Mouse (Mus musculus): ENCODE data around the gene Tgm2. TPM values are rescaled to one million over a fixed set of nuclear protein-coding genes. Genes with fewer than 3 reads are reported as not detected.

Tgm2 gene
- polyA plus RNA-seq, 1 experiment: 5.6 TPM

- peaks cover 36% of the 10 kb centered on the region for H3K4me1 ChIP-seq
- H3K4me3 ChIP-seq (replicated peaks): no peak overlapping the region
- no peaks in the 10 kb centered on the region for H3K36me3 ChIP-seq (replicated peaks; ENCODE audit: low read length)
- peaks cover 5% of the 10 kb centered on the region; the same call in 1 of the 2 replicates for H3K9me3 ChIP-seq
- TF ChIP-seq FLI1 (IDR thresholded peaks at IDR 0.05; ENCODE audit: low read length): no peak
- no peak for TF ChIP-seq GATA1 (IDR thresholded peaks at IDR 0.05; ENCODE audit: borderline replicate concordance, low read length)
- peaks cover 76% of the 10 kb centered on the region for H3K27me3 ChIP-seq (replicated peaks)
Measured at GRCm38 (mm10) chr2:158106947-158107587, 39.2 kb downstream of the Tgm2 start.

DNA sequence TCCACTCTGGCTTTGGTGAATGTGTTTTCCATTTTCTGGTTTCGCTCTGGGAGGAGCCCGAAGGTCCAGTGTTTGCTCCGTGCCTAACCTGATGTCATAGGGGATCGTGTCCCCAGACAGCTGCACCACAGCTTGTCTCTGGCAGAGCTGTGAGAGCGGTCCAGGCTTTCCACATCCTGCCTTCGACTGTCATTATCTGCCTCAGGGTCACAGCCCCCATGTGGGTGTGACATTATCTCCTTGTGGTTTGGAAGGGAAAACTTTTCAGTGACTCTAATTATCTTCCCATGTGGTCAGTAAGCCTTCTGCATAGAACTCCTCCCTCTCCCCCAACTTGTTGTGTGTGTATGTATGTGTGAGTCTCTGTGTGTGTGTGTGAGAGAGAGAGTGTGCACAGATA, 40.6 kb downstream of the Tgm2 start:
- Histone ChIP-seq H3K36me3 (replicated peaks; ENCODE audit: low read length) (no peaks in the 10 kb centered on the region), H3K4me3 (replicated peaks) (peak overlapping the region; percentile 62), H3K4me1 (peaks cover 36% of the 10 kb centered on the region), H3K27me3 (replicated peaks) (peaks cover 72% of the 10 kb centered on the region), H3K9me3 (peaks cover 5% of the 10 kb centered on the region; the same call in 1 of the 2 replicates)
- TF ChIP-seq FLI1 (IDR thresholded peaks at IDR 0.05; ENCODE audit: low read length) (no peak), GATA1 (IDR thresholded peaks at IDR 0.05; ENCODE audit: borderline replicate concordance, low read length) (no peak)

- Histone ChIP-seq H3K4me3 (replicated peaks) (no peak overlapping the region), H3K36me3 (replicated peaks; ENCODE audit: low read length) (no peaks in the 10 kb centered on the region), H3K9me3 (peaks cover 5% of the 10 kb centered on the region; the same call in 1 of the 2 replicates), H3K4me1 (peaks cover 36% of the 10 kb centered on the region), H3K27me3 (replicated peaks) (peaks cover 79% of the 10 kb centered on the region)
- TF ChIP-seq GATA1 (IDR thresholded peaks at IDR 0.05; ENCODE audit: borderline replicate concordance, low read length): no peak
- no peak for TF ChIP-seq FLI1 (IDR thresholded peaks at IDR 0.05; ENCODE audit: low read length)
Measured at GRCm38 (mm10) chr2:158104966-158105365, 41.3 kb downstream of the Tgm2 start.

DNA sequence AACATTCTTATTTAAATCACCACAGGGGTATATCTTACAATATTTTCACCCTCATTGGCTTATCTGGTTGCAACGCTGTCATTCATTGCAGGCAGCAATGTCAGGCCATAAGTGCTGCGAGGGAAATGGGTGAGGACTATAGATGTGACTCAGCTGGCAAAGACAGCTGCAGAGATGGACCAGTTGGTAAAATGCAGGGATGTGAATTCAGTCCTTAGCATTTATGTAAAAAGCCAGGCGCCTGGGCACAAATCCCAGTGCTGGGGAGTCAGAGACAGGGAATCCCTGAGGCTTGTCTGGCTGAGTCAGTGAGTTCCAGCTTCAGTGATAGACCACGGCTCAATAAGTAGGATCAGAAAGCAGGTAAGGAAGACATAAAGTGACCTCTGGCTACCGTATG, 44.5 kb downstream of the Tgm2 start:
- TF ChIP-seq GATA1 (IDR thresholded peaks at IDR 0.05; ENCODE audit: borderline replicate concordance, low read length) (no peak), FLI1 (IDR thresholded peaks at IDR 0.05; ENCODE audit: low read length) (no peak)
- H3K9me3 ChIP-seq: peaks cover 5% of the 10 kb centered on the region; the same call in 1 of the 2 replicates
- no peaks in the 10 kb centered on the region for H3K36me3 ChIP-seq (replicated peaks; ENCODE audit: low read length)
- peaks cover 90% of the 10 kb centered on the region for H3K27me3 ChIP-seq (replicated peaks)
- peaks cover 9% of the 10 kb centered on the region for H3K4me1 ChIP-seq
- H3K4me3 ChIP-seq (replicated peaks): no peak overlapping the region

DNA sequence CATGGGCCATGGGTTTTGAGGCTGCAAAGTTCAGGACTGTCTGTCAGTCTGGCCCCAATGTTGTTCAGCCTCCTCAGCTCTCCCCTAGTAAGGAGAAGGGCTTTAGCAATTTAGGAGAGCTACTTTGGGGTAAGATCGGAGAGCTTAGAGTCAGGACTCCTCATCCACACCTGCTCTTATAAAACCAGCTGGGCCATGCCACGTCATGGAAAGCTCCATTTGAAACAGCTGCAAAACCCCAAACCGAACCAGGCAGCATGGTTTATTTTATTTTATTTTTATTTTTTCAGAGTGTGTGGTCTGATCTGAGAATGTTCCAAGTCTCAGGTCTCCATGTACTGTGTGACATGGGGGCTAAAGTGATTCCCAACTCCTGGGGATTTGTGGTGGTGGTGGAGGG, 46.7 kb downstream of the Tgm2 start:
- Histone ChIP-seq H3K4me3 (replicated peaks) (no peak overlapping the region), H3K9me3 (no peaks in the 10 kb centered on the region)
- TF ChIP-seq GATA1 (IDR thresholded peaks at IDR 0.05; ENCODE audit: borderline replicate concordance, low read length) (no peak), FLI1 (IDR thresholded peaks at IDR 0.05; ENCODE audit: low read length) (no peak)

GRCm38 (mm10) chr2:158098730-158099129, 47.5 kb downstream of the Tgm2 start:
- no peaks in the 10 kb centered on the region for H3K9me3 ChIP-seq
- H3K4me1 ChIP-seq: peaks cover 3% of the 10 kb centered on the region; the same call in 1 of the 2 replicates
- no peak for TF ChIP-seq FLI1 (IDR thresholded peaks at IDR 0.05; ENCODE audit: low read length)
- TF ChIP-seq GATA1 (IDR thresholded peaks at IDR 0.05; ENCODE audit: borderline replicate concordance, low read length): no peak
- no peak overlapping the region for H3K4me3 ChIP-seq (replicated peaks)
- peaks cover 88% of the 10 kb centered on the region for H3K27me3 ChIP-seq (replicated peaks)
- H3K36me3 ChIP-seq (replicated peaks; ENCODE audit: low read length): no peaks in the 10 kb centered on the region

More for the DNA sequence above, 46.7 kb downstream of the Tgm2 start:
- no peaks in the 10 kb centered on the region for H3K4me1 ChIP-seq
- no peaks in the 10 kb centered on the region for H3K36me3 ChIP-seq (replicated peaks; ENCODE audit: low read length)
- H3K27me3 ChIP-seq (replicated peaks): peaks cover 88% of the 10 kb centered on the region

GRCm38 (mm10) chr2:158097071-158097470, 49.2 kb downstream of the Tgm2 start:
- Histone ChIP-seq H3K9me3 (no peaks in the 10 kb centered on the region), H3K4me1 (peaks cover 15% of the 10 kb centered on the region), H3K36me3 (replicated peaks; ENCODE audit: low read length) (no peaks in the 10 kb centered on the region), H3K4me3 (replicated peaks) (no peak overlapping the region), H3K27me3 (replicated peaks) (peaks cover 77% of the 10 kb centered on the region)
- TF ChIP-seq GATA1 (IDR thresholded peaks at IDR 0.05; ENCODE audit: borderline replicate concordance, low read length): no peak
- TF ChIP-seq FLI1 (IDR thresholded peaks at IDR 0.05; ENCODE audit: low read length): no peak

DNA sequence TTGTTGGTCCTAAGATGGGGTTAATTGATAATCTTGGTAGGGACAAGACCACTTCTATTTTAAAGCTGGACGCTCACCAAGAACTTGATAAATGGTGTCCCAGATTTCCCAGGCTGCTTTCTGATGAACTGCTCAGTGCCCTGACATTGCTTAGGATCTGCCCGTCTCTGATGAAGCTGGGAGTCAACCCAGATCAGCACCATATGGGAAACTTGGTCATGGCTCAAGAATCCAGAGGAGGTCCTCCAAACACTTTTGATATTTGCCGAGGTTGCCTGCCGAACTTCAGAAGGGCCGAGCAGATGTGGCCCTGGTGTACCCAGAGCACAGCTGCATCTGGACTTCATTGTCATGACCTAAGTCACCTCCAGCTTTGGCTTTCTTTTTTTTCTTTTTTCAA, 51.4 kb downstream of the Tgm2 start:
- Histone ChIP-seq H3K27me3 (replicated peaks) (peaks cover 69% of the 10 kb centered on the region), H3K4me1 (peaks cover 15% of the 10 kb centered on the region), H3K36me3 (replicated peaks; ENCODE audit: low read length) (no peaks in the 10 kb centered on the region), H3K4me3 (replicated peaks) (no peak overlapping the region), H3K9me3 (no peaks in the 10 kb centered on the region)
- no peak for TF ChIP-seq GATA1 (IDR thresholded peaks at IDR 0.05; ENCODE audit: borderline replicate concordance, low read length)
- TF ChIP-seq FLI1 (IDR thresholded peaks at IDR 0.05; ENCODE audit: low read length): no peak

DNA sequence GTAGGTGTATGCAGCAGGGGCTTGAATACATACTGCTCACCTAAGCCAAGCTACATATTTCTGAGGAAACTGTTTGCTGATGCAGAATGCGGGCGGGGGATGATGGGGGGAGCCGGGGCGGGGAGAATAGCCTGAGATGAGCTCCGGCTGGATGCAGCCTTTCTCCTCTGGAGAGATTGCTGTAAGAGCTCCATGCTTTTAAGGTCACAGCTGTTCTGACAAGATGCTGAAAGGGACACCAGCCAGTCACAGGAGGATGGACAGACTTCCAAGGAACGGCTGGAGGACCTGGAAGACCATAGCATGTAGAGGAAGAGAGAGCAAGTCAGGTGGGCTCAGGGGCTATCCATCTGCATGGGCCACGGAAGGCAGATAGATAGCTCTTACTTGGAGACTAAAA, 51.9 kb downstream of the Tgm2 start:
- no peak overlapping the region for H3K4me3 ChIP-seq (replicated peaks)
- peaks cover 15% of the 10 kb centered on the region for H3K4me1 ChIP-seq
- TF ChIP-seq FLI1 (IDR thresholded peaks at IDR 0.05; ENCODE audit: low read length) (no peak), GATA1 (IDR thresholded peaks at IDR 0.05; ENCODE audit: borderline replicate concordance, low read length) (no peak)
- peaks cover 66% of the 10 kb centered on the region for H3K27me3 ChIP-seq (replicated peaks)
- no peaks in the 10 kb centered on the region for H3K9me3 ChIP-seq
- no peaks in the 10 kb centered on the region for H3K36me3 ChIP-seq (replicated peaks; ENCODE audit: low read length)

DNA sequence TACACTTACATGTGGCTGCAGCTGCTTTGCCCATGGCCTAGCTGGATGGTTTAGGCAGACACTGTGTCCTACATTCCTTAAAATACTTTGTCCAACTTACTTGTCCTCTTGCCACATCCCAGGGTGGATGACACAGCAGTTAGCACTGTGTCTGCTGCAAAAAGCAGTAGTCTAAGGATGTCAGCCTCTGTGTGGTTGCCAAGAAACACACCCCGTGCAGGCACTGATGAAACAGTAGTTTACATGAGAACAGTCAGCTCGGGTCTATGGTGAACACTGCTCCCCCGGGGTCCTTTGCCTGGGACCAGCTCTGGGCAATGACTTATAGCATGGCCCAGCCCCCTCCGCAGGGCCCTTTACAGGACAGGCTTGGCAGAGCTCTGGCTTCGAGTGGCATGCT, 52.9 kb downstream of the Tgm2 start:
- no peak overlapping the region for H3K4me3 ChIP-seq (replicated peaks)
- H3K4me1 ChIP-seq: peaks cover 15% of the 10 kb centered on the region
- no peak for TF ChIP-seq GATA1 (IDR thresholded peaks at IDR 0.05; ENCODE audit: borderline replicate concordance, low read length)
- TF ChIP-seq FLI1 (IDR thresholded peaks at IDR 0.05; ENCODE audit: low read length): no peak
- H3K27me3 ChIP-seq (replicated peaks): peaks cover 60% of the 10 kb centered on the region
- no peaks in the 10 kb centered on the region for H3K36me3 ChIP-seq (replicated peaks; ENCODE audit: low read length)
- H3K9me3 ChIP-seq: no peaks in the 10 kb centered on the region

Measured in megakaryocyte, embryonic 14.5 days (primary cell).